Mouse (Mus musculus) 416B (cell line): ENCODE results near the gene Wbp11.
"Not testable (repeated sequence)": the region's sequence is repeated elsewhere in the genome, so short reads cannot be mapped to it uniquely, and the experiment has no call there.

Source experiments
- DNase-seq: peaks from one replicate; pipeline ENCODE4 v3.0.0; 2011; ENCODE audit warnings: low read depth

Wbp11 gene

GRCm38 (mm10) chr6:136803093-136803738, 24.8 kb downstream of the Wbp11 start:
- no peak for DNase-seq

DNA sequence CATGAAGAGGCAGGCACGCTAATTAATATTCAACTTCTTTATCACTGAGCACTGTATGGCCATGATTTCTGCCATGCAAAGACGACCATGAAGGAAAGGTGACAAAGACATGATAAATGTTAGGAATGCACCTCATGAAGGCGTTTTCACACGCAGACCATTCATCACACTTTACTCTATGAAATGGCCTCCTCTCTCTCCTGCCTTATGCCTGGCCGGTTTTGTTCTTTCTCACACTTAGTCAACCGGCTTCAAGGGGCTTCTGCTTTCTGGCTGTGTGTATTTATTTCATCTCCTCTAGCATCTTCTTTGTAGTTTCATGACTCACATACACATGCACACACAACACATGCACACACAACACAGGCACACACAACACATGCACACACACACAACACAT, 26.8 kb downstream of the Wbp11 start:
- DNase-seq: no peak

- DNase-seq: no peak
Measured at GRCm38 (mm10) chr6:136800710-136801109, 27.3 kb downstream of the Wbp11 start.

DNA sequence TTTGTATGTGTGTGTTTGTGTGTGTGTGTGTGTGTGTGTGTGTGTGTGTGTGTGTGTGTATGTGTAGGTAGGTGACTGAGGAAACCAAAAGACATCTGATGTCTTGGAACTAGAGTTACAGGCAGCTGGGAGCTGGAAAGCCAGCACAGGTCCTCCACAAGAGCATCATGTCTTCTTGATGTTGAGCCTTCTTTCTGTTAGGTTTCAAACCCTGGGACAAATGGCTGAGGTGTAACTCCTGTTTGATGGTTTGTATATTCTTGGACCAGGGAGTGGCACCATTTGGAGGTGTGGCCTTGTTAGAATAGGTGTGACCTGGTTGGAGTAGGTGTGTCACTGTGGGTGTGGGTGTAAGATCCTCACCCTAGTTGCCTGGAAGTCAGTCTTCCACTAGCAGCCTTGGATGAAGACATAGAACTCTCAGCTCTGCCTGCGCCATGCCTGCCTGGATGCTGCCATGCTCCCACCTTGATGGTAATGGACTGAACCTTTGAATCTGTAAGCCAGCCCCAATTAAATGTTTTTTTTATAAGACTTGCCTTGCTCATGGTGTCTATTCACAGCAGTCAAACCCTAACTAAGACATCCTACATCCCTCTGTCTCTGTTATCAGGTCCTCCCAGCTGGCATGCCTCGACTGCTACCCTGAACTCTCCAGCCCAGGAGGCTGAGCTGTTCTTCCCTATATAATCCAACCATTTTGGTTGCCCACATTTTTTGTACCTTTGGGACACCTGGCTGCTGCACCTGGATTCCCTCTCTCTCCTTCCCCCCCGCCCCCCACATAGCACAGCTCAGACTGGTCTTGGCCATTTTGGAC, 29.9 kb downstream of the Wbp11 start:
- not testable (repeated sequence) for DNase-seq

DNA sequence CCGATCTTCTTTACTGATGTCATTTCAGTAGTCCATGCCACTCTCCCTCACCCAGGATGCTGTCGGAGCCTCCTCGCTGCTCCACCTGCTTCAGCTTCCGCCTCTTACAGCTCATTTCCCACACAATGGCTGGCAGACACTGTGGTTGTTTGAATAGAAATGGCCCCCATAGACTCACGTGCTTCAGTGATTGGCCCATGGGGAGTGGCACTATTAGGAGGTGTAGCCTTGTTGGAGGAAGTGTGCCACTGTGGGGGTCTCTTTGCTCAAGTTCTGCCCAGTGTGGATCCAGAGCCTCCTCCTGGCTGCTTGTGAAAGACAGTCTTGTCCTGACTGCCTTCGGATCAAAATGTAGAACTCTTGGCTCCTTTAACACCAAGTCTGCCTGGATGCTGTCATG, 32.2 kb downstream of the Wbp11 start:
- DNase-seq: no peak

DNA sequence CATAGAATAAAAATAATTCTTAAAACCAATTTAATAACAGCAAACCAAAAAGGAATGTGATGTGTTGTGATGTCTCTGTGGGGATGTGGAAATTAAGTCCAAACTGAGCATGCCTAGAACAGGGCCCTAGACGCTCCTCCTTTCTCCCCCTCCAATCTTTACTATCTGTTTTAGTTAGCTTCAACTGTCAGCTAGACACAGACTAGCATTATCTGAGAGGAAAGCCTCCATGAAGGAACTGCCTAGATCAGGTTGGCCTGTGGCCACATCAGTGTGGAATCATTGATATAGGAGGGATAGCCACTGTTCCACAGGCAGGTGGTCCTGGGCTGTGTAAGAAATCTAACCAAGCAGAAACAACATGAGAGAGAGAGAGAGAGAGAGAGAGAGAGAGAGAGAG, 32.9 kb downstream of the Wbp11 start:
- DNase-seq: no peak

GRCm38 (mm10) chr6:136793831-136794525, 34.1 kb downstream of the Wbp11 start:
- DNase-seq: no peak

- no peak for DNase-seq
Measured at GRCm38 (mm10) chr6:136792884-136793758, 34.9 kb downstream of the Wbp11 start.

DNA sequence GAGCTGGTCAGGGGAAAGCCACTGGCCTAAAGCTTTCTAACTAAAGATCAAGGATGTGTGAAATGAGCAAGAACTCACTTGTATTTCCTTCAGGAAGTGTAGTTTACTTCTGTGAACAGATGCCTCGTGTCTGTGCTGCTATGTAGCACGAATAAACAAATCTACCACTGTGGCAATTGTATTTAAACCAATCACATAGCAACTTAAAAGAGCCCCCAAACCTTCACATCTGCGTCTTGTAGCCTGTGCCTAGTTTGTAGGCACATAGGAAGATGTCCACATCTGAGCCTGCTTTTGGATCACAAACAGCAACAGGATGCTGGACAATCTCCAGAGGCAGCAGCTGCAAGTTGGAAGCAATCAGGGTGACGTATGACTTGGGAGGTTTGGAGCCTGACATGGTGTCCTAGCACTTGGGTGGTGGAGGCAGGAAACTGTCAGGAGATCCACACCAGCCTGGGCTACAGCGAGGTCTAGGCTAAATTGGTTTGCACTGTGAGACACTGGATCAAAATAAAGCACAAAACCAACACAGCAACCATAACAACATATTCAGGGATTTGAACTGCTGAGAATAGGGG, 38.6 kb downstream of the Wbp11 start:
- DNase-seq: no peak

GRCm38 (mm10) chr6:136782761-136783160, 45.3 kb downstream of the Wbp11 start:
- DNase-seq: no peak

DNA sequence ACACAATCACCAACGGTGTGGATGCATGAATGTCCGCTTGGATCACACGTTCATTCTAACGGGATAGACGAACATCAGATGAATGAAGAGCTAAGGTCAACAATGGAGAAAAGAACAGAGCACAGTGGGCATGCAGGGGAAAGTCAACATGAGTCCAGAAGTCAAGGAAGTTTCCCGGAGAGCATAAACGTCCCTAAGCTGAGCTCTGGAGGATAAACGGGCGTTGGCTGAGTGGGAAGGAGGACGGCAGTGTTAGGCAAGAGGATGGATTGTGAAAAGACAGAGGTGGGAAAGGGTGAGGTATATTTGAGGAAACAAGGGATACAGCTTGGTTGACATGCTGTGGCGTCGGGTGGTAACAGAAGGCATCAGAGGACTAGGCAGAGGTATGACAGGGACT, 45.9 kb downstream of the Wbp11 start:
- no peak for DNase-seq

- DNase-seq: no peak
Measured at GRCm38 (mm10) chr6:136781377-136781986, 46.6 kb downstream of the Wbp11 start, which contains the start of gene Gucy2c. Gucy2c (minus strand) TSS chr6:136781765.

DNA sequence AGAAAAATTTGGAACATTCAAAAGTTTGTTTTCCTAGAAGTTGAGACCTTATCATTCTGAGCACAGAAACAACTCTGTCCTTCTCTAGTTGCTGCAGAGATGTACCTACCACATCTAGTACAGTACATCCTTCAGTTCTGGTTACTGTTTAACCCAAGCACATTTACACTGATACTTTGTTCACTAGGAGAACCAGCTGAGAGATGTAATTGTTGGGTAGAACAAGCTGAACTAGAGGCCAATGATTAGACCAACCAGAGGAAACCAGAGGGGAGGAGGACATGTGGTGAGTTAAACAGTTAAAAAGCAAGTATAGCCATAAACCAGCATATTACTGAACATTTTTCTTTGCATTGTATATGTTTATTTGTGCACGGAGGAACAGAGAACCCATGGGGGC, 51.6 kb downstream of the Wbp11 start:
- no peak for DNase-seq

GRCm38 (mm10) chr6:136769859-136770258, 58.2 kb downstream of the Wbp11 start:
- DNase-seq: no peak

- DNase-seq: no peak
Measured at GRCm38 (mm10) chr6:136769143-136769542, 58.9 kb downstream of the Wbp11 start.

DNA sequence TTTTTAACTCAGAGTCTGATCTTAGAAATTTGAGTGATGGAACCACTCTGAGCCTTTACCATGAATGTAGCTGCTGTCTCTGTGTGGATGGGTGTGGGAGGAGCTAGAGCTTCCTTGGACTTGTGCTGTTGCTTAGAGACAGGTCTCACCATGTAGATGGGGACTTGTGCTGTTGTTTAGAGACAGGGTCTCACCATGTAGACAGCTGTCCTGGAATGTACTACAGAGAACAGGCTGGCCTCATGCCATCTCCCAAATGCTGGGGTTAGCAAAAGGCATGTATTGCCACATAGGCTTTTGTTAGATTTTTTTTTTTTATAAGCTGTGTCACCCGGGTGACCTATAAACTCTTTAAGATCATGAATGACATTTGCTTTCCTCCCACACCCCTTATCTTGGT, 64.1 kb downstream of the Wbp11 start:
- DNase-seq: peak; percentile 22
